Mouse (Mus musculus) stomach, postnatal 0 days (tissue): ENCODE results near the gene H2-Q2.

Experiments
- CTCF ChIP-seq: IDR thresholded peaks from 2 replicates; pipeline ENCODE4 v1.5.1; 2016; ENCODE audit warnings: antibody characterized with exemption, low read depth, mild to moderate bottlenecking, moderate library complexity
- EP300 ChIP-seq: optimal IDR thresholded peaks from 2 replicates; pipeline ENCODE3; 2016; ENCODE audit warnings: antibody characterized with exemption

GRCm38 (mm10) chr17:35304478-35304877, 37.6 kb upstream of the H2-Q2 start:
- TF ChIP-seq CTCF (no peak), EP300 (no peak)
